Mouse (Mus musculus) NIH3T3 (cell line): Measurements from ENCODE around the gene Fgl2.
"Not testable (repeated sequence)": the region's sequence is repeated elsewhere in the genome, so short reads cannot be mapped to it uniquely, and the experiment has no call there.

ENCODE experiments used
- DNase-seq: peaks from one replicate; pipeline ENCODE4 v3.0.0-alpha.2; 2012; ENCODE audit warnings: low read depth

Gene Fgl2

DNA sequence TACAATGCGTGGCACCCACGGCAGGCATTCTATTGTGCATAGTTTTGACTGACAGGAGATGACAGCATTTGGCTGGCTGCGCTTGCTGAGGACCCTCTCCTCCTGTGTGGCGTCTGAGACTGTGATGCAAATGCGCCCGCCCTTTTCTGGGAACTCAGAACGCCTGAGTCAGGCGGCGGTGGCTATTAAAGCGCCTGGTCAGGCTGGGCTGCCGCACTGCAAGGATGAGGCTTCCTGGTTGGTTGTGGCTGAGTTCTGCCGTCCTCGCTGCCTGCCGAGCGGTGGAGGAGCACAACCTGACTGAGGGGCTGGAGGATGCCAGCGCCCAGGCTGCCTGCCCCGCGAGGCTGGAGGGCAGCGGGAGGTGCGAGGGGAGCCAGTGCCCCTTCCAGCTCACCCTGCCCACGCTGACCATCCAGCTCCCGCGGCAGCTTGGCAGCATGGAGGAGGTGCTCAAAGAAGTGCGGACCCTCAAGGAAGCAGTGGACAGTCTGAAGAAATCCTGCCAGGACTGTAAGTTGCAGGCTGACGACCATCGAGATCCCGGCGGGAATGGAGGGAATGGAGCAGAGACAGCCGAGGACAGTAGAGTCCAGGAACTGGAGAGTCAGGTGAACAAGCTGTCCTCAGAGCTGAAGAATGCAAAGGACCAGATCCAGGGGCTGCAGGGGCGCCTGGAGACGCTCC, at the start of gene Fgl2:
Gene Fgl2, plus strand, starts transcription at position 150 of the 687 bp plus-strand sequence.
- DNase-seq, result peak; percentile 23

DNA sequence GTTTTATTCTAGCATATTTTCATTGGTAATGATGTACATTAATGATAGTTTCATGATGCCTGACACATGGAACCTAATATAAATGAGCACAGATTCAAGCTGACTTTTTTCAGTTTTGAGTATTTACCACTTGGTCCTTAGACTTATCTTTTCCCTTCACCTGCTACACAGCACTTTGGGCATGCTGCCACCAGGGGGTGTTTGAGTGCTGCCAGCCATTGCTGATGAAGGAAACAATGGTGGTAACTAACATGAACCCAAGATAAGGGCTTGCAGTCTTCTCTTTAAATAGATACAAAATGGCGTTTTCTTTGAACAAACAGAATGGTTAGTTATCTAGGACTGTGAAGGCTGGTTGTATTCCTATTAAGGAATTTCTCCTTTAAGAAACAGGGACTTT, 45.9 kb upstream of the Fgl2 start:
- peak; percentile 72 for DNase-seq

DNA sequence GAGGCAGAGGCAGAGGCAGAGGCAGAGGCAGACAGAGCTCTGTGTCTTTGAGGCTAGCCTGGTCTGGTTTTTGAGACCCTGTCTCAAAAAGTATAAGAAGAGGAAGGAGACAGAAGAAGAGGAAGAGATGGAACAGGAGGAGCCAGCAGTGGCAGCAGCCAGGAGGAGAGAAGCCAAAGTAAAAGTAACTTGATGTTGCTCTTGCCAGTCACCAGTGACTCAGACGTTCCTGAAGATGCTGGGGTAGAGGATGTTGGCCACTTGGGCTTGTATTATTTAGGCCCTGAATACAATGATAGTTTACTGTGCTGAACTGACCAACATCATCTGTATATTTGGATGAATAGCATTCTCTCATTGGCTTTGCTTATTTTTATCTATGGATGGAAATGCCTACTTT, 43.9 kb upstream of the Fgl2 start:
- peak; percentile 21 for DNase-seq

DNA sequence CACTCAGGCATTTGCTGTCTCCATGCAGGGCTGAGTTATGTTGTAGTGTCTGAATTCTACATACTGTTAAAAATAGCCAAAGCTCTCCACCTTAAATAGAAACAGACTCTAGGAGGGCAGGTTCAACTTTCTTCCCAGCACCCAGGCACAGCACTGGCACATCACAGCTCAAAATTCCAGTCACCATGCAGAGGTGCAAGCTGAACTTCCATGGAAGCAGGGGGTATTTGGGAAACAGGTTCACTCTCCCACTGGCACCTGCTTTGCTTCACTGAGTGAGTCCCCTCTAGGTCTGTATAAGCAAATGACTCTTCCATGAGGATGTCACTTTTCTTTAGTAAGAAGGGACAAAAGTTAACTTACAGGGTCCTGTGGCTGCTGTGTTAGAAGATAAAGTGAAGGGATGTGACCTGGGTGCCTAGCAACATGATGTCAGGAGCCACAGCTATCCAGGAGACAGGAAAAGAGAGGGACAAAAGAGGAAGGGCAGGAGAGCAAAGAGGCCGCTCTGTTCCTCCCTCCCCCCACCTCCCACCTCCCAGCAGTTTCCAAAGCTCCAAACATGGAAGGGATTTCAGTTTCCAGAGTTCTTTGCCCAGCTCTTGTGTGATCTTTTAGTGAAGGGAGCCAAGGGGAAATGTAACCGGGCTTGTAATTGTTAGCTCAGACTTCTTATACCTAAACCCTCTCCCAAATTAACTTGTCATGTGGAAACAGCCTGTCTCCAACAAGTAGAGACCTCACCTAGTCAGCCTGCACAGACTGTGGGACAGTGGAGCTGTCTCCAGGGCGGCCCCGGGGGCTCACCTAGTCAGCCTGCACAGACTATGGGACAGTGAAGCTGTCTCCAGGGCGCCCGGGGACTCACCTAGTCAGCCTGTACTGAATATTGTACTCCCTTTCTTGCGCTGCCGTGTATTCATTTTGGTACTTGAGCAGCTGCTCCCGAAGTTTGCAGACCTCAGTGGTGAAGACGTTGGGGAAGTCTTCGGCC, 42.5 kb upstream of the Fgl2 start:
- DNase-seq, result no peak

DNA sequence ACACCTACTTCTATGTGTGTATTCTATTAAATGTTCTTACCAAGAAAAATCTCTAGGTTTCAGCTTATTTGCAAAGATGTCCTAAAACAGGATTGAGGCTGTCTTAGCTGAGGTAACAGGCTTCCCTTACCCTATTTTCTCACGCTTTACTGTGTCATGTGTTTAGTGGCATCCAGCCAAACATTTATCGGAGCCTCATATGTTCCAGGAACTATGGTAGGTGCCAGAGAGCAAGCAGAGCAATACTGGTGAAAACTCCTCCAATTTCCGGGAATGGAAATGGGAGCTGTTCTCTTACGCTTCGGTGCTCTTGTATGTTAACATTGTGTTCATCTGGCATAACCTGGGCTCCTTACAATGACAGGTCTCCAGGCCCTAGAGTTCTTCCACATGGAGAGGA, 40.8 kb upstream of the Fgl2 start:
- DNase-seq, result peak; percentile 14

DNA sequence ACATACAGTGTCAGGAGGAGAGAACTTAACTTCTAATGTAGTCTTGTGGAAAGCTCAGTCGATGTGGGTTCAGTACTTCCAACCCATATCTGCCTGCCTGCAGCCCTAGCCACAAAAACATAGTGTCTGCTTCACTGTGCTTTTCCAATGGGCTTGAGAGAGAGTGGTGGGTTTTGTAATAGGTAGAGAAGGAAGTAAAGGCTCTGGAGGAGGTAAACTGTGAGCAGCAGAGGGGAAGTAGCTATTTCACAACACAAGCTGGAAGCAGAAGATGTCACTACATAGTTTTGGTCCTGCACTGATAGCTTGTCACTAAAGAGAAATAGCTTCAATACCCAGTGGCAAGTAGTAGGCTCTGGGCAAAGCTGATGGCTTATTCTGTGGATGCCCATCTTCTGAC, 40.3 kb upstream of the Fgl2 start:
- no peak for DNase-seq

DNA sequence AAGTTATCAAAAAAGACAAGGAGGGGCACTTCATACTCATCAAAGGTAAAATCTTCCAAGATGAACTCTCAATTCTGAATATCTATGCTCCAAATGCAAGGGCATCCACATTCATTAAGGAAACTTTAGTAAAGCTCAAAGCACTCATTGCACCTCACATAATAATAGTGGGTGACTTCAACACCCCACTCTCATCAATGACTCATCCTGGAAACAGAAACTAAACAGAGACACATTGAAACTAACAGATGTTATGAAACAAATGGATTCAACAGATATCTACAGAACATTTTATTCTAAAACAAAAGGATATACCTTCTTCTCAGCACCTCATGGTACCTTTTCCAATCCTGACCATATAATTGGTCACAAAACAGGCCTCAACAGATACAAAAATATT, 30.2 kb upstream of the Fgl2 start:
- DNase-seq, result not testable (repeated sequence)

DNA sequence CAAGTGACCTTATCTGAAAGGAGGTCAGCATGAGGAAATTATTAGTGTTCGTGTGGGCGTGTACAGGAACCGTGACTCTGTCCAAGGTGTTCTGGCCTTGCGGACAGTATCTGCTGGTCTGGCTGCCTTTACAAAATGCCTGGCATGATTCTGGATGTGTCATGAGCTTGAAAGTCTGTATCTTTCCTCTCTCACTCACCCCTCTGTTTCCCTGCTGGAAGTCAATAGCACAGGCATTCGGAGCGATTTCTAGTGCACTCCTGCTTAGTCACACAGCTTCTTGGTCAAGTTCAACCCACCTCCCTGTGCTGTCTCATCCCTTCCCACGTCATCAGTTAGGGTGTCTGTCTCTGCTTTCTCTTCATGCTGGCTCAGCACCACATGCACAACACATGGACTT, 24.1 kb upstream of the Fgl2 start:
- peak; percentile 82 for DNase-seq

DNA sequence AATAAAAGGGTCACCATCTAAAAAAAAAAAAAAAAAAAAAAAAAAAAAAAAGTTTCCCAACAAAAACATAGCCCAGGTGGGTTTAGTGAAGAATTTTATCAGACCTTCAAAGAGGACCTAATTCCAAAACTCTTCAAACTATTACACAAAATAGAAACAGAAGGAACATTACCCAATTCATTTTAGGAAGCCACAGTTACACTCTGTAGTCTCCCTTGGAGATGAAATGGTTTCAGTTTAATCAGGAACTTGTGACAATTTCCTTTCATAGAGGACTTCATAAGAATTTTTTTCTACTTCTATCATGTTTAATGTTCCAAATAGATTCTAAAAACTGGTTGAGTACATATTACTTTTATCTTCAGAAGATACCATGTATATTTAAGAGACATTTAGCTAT, 20.8 kb upstream of the Fgl2 start:
- no peak for DNase-seq

DNA sequence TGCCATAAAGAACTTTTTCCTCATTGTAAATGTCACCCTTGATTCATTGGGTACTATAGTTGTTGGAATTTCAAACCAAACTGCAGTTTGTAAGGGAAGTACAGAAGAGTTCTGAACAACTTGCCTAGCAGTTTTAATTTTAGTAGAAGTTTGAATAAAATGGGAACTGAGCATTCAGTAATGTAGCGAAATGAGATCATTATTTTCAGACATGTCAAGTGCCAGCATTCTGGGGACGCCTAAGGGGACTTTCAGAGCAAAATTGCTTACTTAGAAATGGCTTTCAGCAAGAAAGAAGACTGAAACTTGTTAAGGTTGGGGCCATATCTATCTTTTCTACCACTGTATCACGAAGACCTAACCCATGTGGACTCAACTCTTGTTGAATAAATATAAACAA, 13.8 kb upstream of the Fgl2 start:
- DNase-seq, result no peak

DNA sequence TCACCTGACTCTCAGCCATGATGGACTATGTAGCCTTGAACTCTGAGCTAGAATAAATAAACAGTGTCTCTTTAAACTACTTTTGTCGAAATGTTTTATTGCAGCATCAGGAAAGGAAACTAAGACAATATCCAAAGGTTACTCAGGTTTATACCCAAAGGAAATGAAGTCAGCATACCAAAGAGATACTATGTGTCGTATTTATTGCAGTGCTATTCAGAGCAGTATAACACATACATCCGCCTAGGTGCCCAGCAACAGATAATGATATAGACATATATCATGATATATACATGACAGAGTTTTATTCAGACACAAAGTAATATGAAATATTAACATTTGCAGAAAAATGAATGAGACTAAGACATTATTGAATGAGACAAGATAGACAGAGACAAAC, 9.1 kb upstream of the Fgl2 start:
- no peak for DNase-seq

DNA sequence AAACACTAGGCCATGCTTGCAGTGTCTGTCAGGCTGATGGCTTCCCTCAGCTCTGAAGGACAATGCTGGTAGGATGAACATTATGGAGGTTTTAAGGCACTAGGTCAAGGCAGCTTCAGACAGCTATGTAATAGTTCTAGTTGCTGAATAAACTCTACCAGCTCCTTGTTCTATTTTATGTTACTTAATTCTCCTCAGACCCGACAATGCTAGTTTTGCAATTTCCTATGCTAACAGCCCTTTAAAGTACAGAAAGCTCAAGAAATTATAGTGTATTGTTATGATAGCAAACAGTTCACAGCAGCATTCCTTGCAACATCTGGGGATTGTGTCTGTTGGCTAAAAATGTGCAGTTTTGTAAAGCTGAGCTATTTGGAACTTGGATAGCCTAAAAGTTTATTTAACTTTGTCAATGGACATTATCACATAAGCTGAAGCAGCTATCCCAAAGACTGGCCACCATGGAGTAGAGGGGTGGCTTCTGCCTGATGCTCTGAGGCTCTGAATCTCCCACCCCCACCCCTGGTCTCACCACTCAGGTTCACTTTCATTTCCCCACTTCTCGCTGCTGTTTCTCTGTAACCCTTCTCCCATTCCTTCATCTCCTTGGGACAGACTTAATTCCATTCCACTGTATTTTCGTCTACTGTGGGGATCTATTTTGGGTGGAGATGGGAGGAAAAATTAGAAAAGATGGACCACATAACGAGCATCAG, 5.9 kb upstream of the Fgl2 start:
- no peak for DNase-seq

DNA sequence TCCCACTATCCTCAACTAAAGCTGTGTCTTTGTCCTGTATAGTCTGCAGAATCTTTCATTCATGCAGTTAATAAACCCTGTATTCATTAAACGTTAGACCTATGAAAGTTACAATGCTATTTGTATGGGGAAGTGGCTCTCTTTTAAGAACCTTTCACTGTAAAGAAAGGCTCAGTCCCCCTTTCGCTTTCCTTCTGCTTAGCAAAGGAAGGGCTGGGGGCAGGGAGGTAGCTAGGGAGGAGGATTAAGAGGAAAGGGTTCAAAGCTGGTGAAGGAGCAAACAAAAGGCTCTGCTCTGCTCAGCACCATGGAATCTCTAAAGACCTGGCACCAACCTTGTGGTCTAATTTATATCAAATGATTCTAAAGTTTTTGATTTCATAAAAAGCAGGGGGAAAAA, 4.9 kb upstream of the Fgl2 start:
- no peak for DNase-seq

DNA sequence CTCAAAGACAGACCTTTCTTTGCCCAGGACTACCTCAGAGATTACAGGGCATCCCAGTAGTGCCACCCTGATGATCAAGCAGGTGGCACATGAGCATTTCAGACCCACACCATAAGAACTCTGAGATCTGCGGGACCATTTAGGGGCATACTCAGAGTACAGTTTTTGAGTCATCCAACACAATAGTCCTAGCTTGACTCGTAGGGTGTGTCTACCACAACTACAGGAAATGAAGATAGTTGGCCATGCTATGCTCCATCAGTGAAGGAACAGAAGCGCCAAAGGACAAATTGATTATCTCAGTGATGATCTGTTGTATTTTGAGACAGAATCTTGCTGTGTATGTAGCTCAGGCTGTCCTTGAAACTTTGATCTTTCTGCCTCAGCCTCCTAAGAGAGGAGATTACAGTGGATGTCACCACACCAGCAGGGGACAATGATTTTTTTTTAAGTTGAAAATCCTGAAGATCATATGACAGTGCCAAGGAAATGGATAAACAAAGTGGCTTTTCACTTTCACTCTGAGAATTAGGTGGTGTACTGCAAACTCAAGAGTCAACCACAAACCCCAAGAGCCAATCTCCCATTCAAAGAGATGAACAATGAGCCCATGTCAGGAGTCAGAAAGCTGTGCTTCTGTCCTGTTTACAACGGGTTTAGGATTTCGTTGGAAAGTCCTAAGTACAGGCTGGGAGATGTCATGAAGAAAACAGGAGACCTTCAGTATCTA, 2.1 kb upstream of the Fgl2 start:
- DNase-seq, result no peak

DNA sequence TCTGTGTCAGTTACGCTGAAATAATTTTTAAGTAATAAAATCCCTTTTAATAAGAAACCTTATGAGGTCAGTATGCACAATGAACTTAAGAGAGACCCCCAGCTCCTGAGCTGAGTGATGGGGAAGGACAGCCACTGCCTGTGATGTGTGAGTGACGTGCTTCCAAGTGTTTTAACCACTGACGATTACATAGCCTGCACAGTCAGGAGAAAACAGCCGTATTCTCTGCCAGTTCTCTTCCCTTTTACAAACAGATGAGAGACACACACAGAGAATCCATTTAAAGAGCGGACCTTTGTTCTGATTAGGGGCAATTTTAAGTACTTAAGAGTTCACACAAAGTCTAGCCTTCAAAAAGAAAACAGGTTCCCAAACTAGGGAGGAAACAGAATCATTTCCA, 522 bp upstream of the Fgl2 start:
- DNase-seq, result no peak

DNA sequence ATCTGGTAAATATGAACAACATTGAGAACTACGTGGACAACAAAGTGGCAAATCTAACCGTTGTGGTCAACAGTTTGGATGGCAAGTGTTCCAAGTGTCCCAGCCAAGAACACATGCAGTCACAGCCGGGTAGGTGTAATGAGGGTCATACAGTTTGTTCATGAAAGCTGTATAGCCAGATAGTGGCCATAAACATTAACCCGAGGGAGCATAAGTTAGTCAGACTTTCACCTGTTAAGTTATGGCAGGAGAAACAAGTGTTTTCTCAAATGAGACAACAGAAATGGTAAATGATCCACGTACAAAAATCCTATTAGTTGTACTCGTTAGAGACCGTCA, 707 bp downstream of the Fgl2 start:
- no peak for DNase-seq

DNA sequence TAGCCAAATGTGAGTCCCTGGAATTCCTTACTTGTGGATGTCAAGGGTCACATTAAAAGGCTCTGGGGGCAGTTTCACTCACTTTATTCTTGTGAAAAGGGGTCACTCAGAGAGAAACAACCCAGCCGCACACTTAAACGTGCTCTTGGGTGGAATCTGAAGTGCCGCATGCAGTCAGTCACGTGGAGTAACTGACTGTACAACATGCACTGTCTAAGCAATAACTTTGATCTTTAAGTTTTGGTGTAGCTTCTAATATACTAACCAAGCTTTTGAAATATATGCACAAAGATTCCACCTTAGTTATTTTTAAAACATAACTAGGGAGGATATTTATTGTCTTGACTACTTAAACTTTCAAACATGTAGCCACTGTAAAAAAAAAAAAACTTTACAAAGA, 4.5 kb downstream of the Fgl2 start:
- DNase-seq, result no peak

DNA sequence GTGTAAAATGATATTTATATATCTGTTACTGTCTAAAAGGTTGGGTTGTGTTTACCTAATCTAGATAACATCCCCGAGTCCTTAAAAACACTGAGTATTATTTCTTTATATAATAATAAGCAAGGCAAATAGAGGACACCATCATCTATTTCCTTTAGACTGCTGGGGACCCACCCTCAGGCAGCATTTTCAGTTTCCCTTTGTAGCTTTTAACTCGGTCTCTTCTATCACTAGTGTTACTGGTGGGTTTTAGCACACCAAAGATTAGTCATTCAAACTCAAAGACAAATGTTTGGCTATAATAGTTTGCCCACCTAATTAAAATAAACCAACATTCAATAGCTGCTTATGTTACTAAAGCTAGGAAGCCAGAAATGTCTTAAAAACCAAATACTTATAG, 6.0 kb downstream of the Fgl2 start:
- DNase-seq, result no peak

DNA sequence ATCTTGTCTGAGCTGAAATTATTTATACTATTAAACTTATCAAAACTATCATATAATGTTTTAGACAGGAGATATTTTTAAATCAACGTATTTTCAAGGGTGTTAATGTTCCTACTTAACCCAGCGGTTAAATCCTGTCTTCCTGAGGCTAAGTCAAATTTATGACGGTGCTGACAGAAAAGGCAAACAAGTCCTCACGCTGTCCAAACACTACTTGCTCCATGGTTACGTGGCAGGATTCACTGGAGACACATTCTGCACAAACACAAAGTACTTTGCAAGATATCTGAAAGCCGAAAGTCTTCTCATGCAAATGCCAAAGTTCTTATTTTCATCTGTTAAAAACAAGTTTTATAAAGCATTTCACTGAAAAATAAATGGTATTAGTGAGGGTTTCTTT, 9.5 kb downstream of the Fgl2 start:
- peak; percentile 23 for DNase-seq

DNA sequence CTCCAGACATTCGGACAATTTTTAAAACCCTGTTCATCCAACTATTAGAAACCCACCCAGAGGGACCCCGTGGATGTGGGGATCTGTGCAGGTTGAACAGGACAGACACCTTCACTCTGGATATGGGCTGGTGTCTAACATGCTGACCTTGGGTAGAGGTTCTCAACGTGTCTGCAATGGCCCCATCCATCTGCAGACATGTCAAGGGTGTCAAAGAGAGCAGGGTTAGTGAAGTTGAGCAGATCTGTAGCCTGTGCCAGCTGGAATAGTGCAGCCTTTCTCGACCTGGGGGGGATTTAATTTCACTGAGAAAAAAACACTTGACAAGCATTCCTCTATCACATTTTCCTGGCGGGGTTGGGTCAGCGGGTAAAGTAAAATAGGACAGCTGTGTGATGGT, 10.2 kb downstream of the Fgl2 start:
- no peak for DNase-seq

DNA sequence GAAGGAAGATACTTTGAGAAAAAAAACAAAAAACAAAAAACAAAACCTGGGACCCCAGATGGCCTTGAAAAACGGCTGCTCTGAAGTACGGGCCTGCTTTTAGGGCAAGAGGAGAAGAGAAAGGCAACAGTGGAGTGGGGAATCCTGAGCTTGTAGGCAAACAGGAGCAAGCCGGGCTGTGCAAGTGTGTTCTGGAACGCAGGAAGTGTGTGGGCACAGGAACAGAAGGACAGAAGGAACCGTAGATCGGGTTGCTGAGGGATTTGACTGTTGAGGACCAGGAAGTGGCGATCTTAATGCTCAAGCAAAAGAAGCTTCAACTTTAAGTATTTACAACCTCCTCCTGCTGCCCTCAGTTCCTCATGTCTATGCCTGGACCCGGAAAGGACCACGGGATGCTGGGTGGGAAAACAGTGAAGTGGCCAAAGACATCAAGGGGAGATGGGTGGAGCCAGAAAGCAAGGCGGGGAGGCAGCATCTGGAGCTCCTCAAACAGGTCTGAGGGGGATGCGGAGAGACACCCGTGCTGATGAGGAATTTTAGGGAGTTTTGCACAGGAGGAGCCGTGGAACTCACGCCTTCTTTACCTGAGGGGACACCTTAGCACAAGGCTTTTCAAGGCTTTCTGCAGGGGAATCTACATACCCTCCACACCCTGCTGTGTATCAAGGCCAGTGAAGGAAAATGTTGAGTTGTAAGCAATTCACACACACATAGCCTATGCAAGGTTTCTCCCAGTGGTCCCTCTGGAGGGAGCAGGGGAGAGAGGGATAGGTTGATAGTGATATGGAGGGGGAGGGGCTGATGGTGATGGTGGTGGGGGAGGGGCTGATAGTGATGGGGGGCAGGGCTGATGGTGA, 11.2 kb downstream of the Fgl2 start:
- no peak for DNase-seq
